Mouse (Mus musculus): ENCODE measurements around the gene Cracr2a. TPM values are rescaled to one million over a fixed set of nuclear protein-coding genes. Genes with fewer than 3 reads are reported as not detected.

Cracr2a gene
- polyA plus RNA-seq, 1 experiment from 2014 or later = 1.1 TPM

- Histone ChIP-seq H3K4me3 (ENCODE audit: low read depth, low read length) (no peak overlapping the region), H3K27me3 (replicated peaks; ENCODE audit: control insufficient read depth, insufficient read depth, low read length) (no peaks in the 10 kb centered on the region), H3K4me1 (ENCODE audit: control insufficient read depth, insufficient read depth, low read length) (no peaks in the 10 kb centered on the region), H3K36me3 (ENCODE audit: control insufficient read depth, insufficient read depth, low read length) (no peaks in the 10 kb centered on the region), H3K9me3 (ENCODE audit: control insufficient read depth, low read length) (no peaks in the 10 kb centered on the region), H3K27ac (replicated peaks; ENCODE audit: low read depth, low read length) (no peak overlapping the region), H3K4me2 (ENCODE audit: low read depth, low read length) (no peak overlapping the region), H3K9ac (ENCODE audit: low read depth, low read length) (no peak overlapping the region)
- no peak for ATAC-seq (ENCODE audit: low read depth)
- 73% methylated on average over 11 of the region's 11 CpGs for WGBS
- no peak for DNase-seq (ENCODE audit: low spot score)
These were observed 12.8 kb downstream of the Cracr2a start for GRCm38 (mm10) chr6:127573779-127574463.

GRCm38 (mm10) chr6:127575194-127575593, 14.1 kb downstream of the Cracr2a start:
- Histone ChIP-seq H3K4me2 (ENCODE audit: low read depth, low read length) (no peak overlapping the region), H3K27me3 (replicated peaks; ENCODE audit: control insufficient read depth, insufficient read depth, low read length) (no peaks in the 10 kb centered on the region), H3K9ac (ENCODE audit: low read depth, low read length) (no peak overlapping the region), H3K4me1 (ENCODE audit: control insufficient read depth, insufficient read depth, low read length) (no peaks in the 10 kb centered on the region), H3K4me3 (ENCODE audit: low read depth, low read length) (no peak overlapping the region), H3K9me3 (ENCODE audit: control insufficient read depth, low read length) (no peaks in the 10 kb centered on the region), H3K36me3 (ENCODE audit: control insufficient read depth, insufficient read depth, low read length) (no peaks in the 10 kb centered on the region), H3K27ac (replicated peaks; ENCODE audit: low read depth, low read length) (no peak overlapping the region)
- WGBS = 86% methylated on average over 2 of the region's 2 CpGs
- DNase-seq (ENCODE audit: low spot score) (no peak), ATAC-seq (ENCODE audit: low read depth) (no peak)

GRCm38 (mm10) chr6:127577688-127578087, 16.6 kb downstream of the Cracr2a start:
- Histone ChIP-seq H3K4me3 (ENCODE audit: low read depth, low read length) (no peak overlapping the region), H3K4me1 (ENCODE audit: control insufficient read depth, insufficient read depth, low read length) (peaks cover 6% of the 10 kb centered on the region), H3K36me3 (ENCODE audit: control insufficient read depth, insufficient read depth, low read length) (no peaks in the 10 kb centered on the region), H3K9me3 (ENCODE audit: control insufficient read depth, low read length) (no peaks in the 10 kb centered on the region), H3K9ac (ENCODE audit: low read depth, low read length) (no peak overlapping the region), H3K27ac (replicated peaks; ENCODE audit: low read depth, low read length) (no peak overlapping the region), H3K27me3 (replicated peaks; ENCODE audit: control insufficient read depth, insufficient read depth, low read length) (no peaks in the 10 kb centered on the region), H3K4me2 (ENCODE audit: low read depth, low read length) (no peak overlapping the region)
- no peak for DNase-seq (ENCODE audit: low spot score)
- WGBS = 41% methylated on average over 4 of the region's 4 CpGs
- ATAC-seq (ENCODE audit: low read depth) = no peak

- Histone ChIP-seq H3K4me2 (ENCODE audit: low read depth, low read length) (no peak overlapping the region), H3K27me3 (replicated peaks; ENCODE audit: control insufficient read depth, insufficient read depth, low read length) (no peaks in the 10 kb centered on the region)
- WGBS = 64% methylated on average over 7 of the region's 7 CpGs
These were observed 17.2 kb downstream of the Cracr2a start for GRCm38 (mm10) chr6:127578316-127578715.

GRCm38 (mm10) chr6:127578810-127579209, 17.7 kb downstream of the Cracr2a start:
- Histone ChIP-seq H3K9me3 (ENCODE audit: control insufficient read depth, low read length) (no peaks in the 10 kb centered on the region), H3K9ac (ENCODE audit: low read depth, low read length) (no peak overlapping the region), H3K4me3 (ENCODE audit: low read depth, low read length) (no peak overlapping the region), H3K4me1 (ENCODE audit: control insufficient read depth, insufficient read depth, low read length) (peaks cover 6% of the 10 kb centered on the region), H3K27ac (replicated peaks; ENCODE audit: low read depth, low read length) (no peak overlapping the region), H3K36me3 (ENCODE audit: control insufficient read depth, insufficient read depth, low read length) (no peaks in the 10 kb centered on the region), H3K4me2 (ENCODE audit: low read depth, low read length) (no peak overlapping the region), H3K27me3 (replicated peaks; ENCODE audit: control insufficient read depth, insufficient read depth, low read length) (no peaks in the 10 kb centered on the region)
- 57% methylated on average over 5 of the region's 5 CpGs for WGBS
- DNase-seq (ENCODE audit: low spot score) (no peak), ATAC-seq (ENCODE audit: low read depth) (no peak)

More at GRCm38 (mm10) chr6:127578316-127578715, 17.2 kb downstream of the Cracr2a start:
- peaks cover 6% of the 10 kb centered on the region for H3K4me1 ChIP-seq (ENCODE audit: control insufficient read depth, insufficient read depth, low read length)
- no peaks in the 10 kb centered on the region for H3K9me3 ChIP-seq (ENCODE audit: control insufficient read depth, low read length)
- no peaks in the 10 kb centered on the region for H3K36me3 ChIP-seq (ENCODE audit: control insufficient read depth, insufficient read depth, low read length)
- H3K4me3 ChIP-seq (ENCODE audit: low read depth, low read length) = no peak overlapping the region
- no peak overlapping the region for H3K27ac ChIP-seq (replicated peaks; ENCODE audit: low read depth, low read length)
- H3K9ac ChIP-seq (ENCODE audit: low read depth, low read length) = no peak overlapping the region
- DNase-seq (ENCODE audit: low spot score) (no peak), ATAC-seq (ENCODE audit: low read depth) (no peak)

GRCm38 (mm10) chr6:127581915-127582314, 20.8 kb downstream of the Cracr2a start:
- no peak overlapping the region for H3K27ac ChIP-seq (replicated peaks; ENCODE audit: low read depth, low read length)

GRCm38 (mm10) chr6:127582391-127583176, 21.4 kb downstream of the Cracr2a start:
- WGBS = 6% methylated on average over 15 of the region's 15 CpGs

More at GRCm38 (mm10) chr6:127581915-127582314, 20.8 kb downstream of the Cracr2a start:
- peaks cover 6% of the 10 kb centered on the region for H3K4me1 ChIP-seq (ENCODE audit: control insufficient read depth, insufficient read depth, low read length)
- H3K36me3 ChIP-seq (ENCODE audit: control insufficient read depth, insufficient read depth, low read length) = no peaks in the 10 kb centered on the region
- H3K9ac ChIP-seq (ENCODE audit: low read depth, low read length) = no peak overlapping the region
- ATAC-seq (ENCODE audit: low read depth) = no peak
- H3K4me3 ChIP-seq (ENCODE audit: low read depth, low read length) = peak overlapping the region; percentile 14; the same call in 1 of the 2 replicates
- no peaks in the 10 kb centered on the region for H3K9me3 ChIP-seq (ENCODE audit: control insufficient read depth, low read length)
- DNase-seq (ENCODE audit: low spot score) = no peak
- WGBS = 55% methylated on average over 12 of the region's 12 CpGs
- H3K27me3 ChIP-seq (replicated peaks; ENCODE audit: control insufficient read depth, insufficient read depth, low read length) = no peaks in the 10 kb centered on the region
- peak overlapping the region; percentile 54 for H3K4me2 ChIP-seq (ENCODE audit: low read depth, low read length)

GRCm38 (mm10) chr6:127591467-127591866, 30.3 kb downstream of the Cracr2a start:
- Histone ChIP-seq H3K36me3 (ENCODE audit: control insufficient read depth, insufficient read depth, low read length) (no peaks in the 10 kb centered on the region), H3K27me3 (replicated peaks; ENCODE audit: control insufficient read depth, insufficient read depth, low read length) (peaks cover 7% of the 10 kb centered on the region; the same call in 1 of the 2 replicates), H3K4me1 (ENCODE audit: control insufficient read depth, insufficient read depth, low read length) (no peaks in the 10 kb centered on the region), H3K27ac (replicated peaks; ENCODE audit: low read depth, low read length) (no peak overlapping the region), H3K9me3 (ENCODE audit: control insufficient read depth, low read length) (no peaks in the 10 kb centered on the region), H3K9ac (ENCODE audit: low read depth, low read length) (no peak overlapping the region), H3K4me2 (ENCODE audit: low read depth, low read length) (no peak overlapping the region), H3K4me3 (ENCODE audit: low read depth, low read length) (no peak overlapping the region)
- 69% methylated on average over 3 of the region's 3 CpGs for WGBS
- ATAC-seq (ENCODE audit: low read depth) = no peak
- DNase-seq (ENCODE audit: low spot score) = no peak

More at GRCm38 (mm10) chr6:127582391-127583176, 21.4 kb downstream of the Cracr2a start:
- Histone ChIP-seq H3K9ac (ENCODE audit: low read depth, low read length) (peak overlapping the region; percentile 47; the same call in 1 of the 2 replicates), H3K27ac (replicated peaks; ENCODE audit: low read depth, low read length) (no peak overlapping the region), H3K4me3 (ENCODE audit: low read depth, low read length) (peak overlapping the region; percentile 14; the same call in 1 of the 2 replicates), H3K4me1 (ENCODE audit: control insufficient read depth, insufficient read depth, low read length) (peaks cover 6% of the 10 kb centered on the region), H3K4me2 (ENCODE audit: low read depth, low read length) (peak overlapping the region; percentile 54), H3K36me3 (ENCODE audit: control insufficient read depth, insufficient read depth, low read length) (no peaks in the 10 kb centered on the region), H3K9me3 (ENCODE audit: control insufficient read depth, low read length) (no peaks in the 10 kb centered on the region), H3K27me3 (replicated peaks; ENCODE audit: control insufficient read depth, insufficient read depth, low read length) (no peaks in the 10 kb centered on the region)
- peak; percentile 87 for DNase-seq (ENCODE audit: low spot score)
- ATAC-seq (ENCODE audit: low read depth) = peak; percentile 75; the same call in 1 of the 2 replicates

Measured in embryonic facial prominence, embryonic 14.5 days (tissue).